Mouse (Mus musculus): ENCODE results near the gene Ovca2. TPM values are rescaled to one million over a fixed set of nuclear protein-coding genes. Genes with fewer than 3 reads are reported as not detected.
A peak's percentile ranks its signal among the peaks of the same experiment; 100 is the strongest.

Ovca2 gene
- total RNA-seq, 2 experiments from 2014 or later, result 10.0 to 10.2 TPM

DNA sequence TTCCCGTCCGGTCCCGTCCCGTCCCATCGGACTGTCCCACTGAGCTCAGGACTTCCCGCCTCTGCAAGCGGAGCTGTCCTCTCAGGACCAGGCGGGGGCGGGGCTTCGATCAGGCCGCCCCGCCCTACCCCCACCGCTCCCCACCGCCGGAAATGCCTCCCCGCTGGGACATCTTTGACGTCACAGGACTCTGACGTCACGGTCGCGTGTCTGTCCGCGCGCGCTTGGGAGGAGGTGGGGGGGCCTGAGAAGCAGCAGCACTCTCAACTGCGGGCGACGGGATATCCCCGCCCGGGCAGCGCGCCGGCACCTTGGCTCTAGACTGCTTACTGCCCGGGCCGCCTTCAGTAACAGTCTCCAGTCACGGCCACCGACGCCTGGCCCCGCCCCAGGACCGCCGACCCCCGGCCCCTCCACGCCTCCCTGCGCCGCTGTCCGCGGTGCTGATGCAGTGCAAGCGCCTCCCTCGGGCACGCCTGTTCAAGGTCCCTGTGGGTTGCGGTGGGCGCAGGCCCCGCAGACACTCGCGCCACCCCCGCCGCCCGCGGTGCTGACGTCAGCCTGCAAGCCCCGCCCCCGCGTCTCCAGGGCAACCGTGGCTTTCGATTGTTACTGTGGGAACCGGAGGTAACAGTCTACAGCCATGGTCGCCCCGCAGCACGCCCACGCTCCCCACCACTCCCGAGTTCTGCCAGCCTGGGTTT lies 5.4 kb downstream of the Ovca2 start:
- intact Hi-C loops (cut with DNase I), result no loop called here
- DNase-seq (ENCODE audit: low spot score in 2 of 2), result peak; percentile 96 to 97

DNA sequence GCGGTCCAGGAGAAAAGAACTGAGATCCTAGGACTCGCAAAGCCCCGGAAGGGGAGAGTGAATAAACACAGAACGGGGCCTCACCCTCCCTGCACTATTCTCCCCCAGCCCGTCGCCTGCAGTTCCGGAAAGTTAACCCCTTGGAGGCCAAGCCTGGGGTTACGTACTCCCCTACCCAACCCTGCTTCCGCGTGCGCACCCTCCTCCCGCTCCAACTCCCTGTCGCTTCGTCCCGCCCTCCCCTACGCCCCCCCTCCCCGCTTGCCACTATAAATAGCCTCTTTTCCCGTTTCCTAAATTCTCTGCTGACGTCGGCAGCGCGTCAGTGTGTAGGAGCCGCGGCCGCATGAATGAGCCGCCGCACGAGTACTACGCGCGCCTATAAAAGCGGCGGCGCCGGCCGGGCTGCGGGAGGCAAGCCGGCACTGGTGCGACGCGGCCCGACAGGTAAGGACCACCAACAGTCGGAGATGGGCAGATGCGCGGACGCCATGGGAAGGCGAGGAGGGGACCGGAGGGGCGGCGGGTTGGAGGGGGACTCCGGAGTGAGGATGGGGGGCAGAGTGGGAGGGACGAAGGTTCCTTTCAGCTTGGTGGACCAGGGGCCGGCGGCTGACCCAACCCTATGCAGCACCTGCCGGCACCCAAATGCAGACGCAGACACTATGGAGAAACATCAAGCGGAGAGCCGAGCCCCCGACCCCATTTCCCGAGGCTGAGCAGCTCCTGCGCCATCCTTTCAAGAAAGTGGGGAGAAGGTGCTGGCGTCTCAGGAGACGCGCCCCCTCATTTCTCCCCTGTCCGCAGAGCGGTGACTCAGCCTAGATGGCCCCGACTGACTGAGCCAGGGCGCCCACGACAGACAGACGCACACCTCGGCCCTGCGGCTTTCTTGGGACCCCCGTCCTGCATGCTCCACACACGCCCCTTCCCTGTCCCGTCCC lies 6.2 kb downstream of the Ovca2 start:
- DNase-seq (ENCODE audit: low spot score in 2 of 2), result peak; percentile 81 to 83
- intact Hi-C loops (cut with DNase I), result no loop called here

DNA sequence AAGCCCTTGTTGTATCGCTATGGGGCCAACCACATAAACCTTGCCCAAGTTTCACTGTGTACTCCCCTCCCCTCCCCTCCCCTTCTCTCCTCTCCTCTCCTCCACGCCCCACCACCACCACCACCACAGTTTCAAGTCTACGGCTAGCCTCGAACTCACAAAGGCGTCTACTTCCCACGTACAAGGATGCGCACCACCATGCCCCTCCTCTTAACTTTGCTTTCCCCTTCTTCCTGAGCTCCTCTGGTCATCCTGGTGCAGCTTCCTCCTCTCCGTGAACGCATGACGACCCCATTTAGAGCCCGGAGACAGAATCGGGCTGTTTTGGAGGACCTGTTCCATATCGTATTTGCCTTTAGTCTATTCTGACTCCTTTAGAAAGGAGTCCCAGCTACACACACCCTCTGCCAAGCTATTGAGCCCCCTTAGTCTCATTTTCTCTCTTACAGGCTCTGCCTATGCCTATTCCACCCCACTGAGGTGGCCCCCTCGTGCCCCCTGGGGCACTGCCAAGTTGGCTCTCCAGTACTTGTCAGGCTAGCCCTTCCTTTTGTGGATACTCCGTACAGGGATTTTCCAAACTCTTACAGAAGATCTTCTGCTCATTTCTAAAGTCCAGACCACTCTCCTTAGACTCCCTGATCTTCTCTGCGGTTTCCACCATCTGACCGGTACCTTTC lies 7.3 kb downstream of the Ovca2 start:
- no peak for DNase-seq (ENCODE audit: low spot score in 2 of 2)
- intact Hi-C loops (cut with DNase I), result loop anchor here (2.0 kb wide), 1 partner anchor 191 kb away; no protein-coding TSS in a partner anchor

DNA sequence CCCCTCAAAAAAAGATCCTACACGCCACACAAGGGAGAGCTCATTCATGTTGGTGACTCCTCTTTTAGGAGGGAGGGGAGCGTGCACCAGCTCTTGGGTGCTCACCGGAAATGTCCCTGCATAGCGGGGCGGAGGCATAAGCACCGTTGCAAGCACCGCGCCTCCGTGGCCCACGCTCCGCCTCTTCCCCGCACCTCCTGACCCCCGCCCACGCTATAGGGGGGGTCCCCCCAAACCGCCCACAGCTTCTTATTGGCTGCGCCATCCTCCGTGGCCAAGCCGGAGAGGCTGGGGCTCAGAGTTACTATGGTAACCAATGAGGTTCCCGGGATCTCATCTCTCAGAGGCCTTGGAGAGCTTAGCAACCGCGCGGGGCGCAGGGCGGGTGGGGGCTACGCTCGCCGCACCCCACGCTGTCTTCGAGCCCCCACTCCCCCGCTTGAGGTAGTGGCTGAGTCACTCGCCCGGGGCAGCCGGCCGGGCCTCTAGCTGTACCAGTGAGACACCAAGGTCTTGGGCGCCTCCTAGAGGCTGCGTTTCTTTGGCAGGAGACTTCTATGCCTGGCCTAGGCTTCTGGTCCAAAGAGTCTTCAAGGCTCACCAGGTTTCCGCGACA lies 8.4 kb downstream of the Ovca2 start:
- DNase-seq (ENCODE audit: low spot score in 2 of 2), result peak; percentile 92 to 94
- intact Hi-C loops (cut with DNase I), result loop anchor here (1.0 to 2.0 kb wide), 2 partner anchors 189 to 224 kb away; no protein-coding TSS in a partner anchor

DNA sequence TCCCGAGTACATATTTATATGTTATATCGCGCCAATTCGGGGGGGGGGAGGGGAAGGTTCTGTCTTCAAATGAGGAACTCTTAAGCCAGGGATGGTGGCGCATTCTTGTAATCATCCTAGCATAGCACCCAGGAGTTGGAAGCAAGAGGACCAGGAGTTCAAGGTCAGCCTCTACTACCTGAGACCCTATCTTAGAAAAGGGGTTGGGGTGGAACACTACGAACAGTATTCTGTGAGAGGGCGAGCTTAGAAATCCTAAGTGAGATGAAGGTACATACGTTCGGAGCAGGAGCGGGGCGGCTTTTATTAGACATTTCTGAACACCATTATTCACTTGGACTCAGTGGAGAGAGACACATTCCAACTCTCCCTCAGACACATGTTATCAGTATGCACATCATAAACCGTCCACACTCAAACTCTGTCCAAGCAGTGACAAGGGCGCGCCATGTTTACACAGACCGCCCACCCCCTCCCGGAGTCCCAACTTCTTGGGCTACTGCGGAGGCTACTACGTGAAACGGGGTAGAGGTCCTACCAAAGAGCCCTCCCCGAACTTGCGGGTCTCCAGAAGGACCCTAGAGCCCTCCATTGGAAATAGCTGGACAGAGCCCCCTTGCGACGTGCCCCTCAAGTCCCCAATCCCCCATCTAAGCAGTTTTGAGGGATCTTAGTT lies 9.1 kb downstream of the Ovca2 start, which contains the start of gene Hic1:
TSS of gene Hic1 (minus strand) at position 115 of the 676 bp plus-strand sequence.
- intact Hi-C loops (cut with DNase I), result loop anchor here (1.0 to 2.0 kb wide), 2 partner anchors 189 to 223 kb away; no protein-coding TSS in a partner anchor
- no peak for DNase-seq (ENCODE audit: low spot score in 2 of 2)

DNA sequence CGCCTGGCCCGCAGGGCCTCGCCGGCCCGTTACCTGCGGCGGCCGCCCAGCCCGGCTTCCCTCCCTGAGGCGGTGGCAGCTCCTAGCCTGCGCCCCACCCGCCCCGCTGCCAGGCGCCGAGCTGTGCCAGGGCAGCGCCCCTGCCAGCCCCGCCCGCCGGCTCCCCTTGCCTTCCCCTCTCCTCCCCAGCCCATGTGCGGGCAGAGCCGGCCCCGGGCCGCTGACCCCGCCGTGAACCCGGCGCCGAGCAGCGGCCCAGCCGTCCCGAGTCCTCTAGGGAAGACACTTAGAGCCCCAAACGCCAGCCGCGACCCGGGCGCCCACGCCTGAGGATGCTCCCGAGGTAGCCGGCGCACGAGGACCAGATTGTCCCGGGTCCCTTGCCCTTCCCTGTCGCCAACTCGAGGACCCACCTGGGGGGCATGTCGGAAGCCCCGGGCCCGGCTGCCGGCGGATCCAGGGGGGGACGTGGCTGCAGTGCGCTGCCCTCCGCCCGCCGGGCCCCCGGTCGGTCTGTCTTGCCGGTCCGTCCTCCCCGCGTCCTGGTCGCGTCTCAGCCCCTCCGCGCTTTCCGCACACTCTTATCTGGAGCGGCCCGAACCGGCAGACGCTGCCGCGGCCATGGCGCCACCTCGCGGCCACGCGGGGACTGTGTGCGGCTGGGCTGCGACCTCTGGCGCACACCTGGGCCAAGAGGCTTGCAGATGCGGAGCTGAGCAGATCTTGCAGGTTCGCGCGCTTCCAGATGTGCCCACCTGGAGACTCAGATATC lies 9.9 kb downstream of the Ovca2 start:
- intact Hi-C loops (cut with DNase I), result no loop called here
- DNase-seq (ENCODE audit: low spot score in 2 of 2), result peak; percentile 81 to 83

DNA sequence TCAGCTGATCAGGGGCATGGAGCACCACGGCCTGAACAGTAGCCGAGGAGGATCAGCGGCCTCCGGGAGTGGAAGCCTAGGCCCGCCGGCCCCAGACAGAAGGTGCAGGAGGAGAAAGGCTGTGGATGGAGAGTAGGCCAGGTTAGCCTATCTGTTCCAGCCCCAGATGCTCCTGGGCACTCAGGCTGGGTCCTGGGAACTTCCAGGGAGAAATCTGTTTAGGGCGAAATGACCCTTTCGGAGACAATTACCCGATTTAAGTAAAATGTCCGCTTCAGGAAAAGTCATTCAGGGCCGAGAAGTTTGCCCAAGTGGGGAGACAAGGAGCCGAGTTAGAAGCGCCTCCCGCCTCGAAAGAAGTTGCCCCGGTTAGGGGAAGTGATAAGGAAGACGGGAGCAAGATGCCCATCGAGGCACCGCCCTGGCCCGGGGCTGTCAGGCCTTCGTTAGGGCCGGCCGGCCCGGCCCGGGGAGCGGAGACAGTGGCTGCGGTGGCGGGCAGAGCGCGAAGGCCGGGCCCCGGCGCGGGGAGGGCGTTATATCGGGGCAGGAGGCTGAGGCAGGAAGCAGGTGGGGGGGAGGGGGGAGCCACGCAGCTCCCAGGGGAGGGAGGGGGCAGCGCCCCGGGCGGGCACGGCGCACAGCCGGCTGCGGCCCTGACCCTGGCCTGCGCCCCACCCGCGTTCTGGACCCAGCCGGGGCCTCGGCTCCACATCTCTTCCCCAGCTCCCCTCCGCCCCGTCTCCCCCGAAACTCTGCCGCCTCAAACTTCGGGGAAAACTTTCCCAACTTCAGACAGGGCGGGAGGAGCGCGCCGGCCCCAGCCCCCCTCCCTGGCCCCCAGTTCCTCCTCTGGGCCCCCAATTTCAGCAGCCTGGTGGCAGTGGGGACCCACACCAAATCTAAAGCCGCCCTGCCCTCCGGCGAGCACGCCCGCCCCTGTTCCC lies 10.7 kb downstream of the Ovca2 start:
- intact Hi-C loops (cut with DNase I), result no loop called here
- no peak for DNase-seq (ENCODE audit: low spot score in 2 of 2)

DNA sequence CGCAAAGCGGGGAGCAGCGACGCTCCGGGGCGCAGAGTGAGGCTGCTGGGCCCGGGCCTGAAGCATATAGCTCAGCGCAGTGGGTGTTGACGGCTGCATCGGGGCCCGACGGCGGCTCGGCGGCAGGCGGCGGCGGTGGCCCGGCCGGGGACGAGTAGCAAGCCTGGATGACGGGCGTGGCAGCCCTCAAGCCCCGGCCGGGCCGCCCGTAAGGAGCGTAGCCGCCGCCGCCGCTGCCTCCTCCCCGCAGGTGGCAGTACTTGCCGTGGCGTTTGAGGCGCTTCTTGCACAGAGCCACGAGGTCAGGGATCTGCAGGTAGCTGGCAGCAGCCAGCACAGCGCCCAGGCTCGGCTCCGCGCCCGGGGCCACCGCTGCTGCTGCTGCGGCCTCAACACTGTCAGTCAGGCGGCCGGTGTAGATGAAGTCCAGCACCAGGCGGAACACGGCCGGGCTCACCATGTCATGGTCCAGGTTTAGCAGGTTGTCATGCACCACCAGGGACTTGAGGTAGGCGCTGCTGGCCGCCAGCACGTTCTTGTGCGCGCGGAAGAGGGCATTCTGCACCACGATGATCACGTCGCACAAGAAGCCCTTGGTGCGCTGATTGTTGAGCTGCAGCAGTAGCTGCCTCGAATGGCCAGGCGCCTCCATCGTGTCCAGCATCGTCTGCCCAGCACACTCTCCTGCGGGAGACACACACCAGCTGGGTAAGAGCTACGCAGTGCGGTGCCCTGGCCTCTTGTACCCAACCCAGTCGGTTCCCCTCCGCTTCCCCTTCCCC lies 11.6 kb downstream of the Ovca2 start:
- intact Hi-C loops (cut with DNase I), result no loop called here
- DNase-seq (ENCODE audit: low spot score in 2 of 2), result peak in 1 of 2 experiments; percentile 16

DNA sequence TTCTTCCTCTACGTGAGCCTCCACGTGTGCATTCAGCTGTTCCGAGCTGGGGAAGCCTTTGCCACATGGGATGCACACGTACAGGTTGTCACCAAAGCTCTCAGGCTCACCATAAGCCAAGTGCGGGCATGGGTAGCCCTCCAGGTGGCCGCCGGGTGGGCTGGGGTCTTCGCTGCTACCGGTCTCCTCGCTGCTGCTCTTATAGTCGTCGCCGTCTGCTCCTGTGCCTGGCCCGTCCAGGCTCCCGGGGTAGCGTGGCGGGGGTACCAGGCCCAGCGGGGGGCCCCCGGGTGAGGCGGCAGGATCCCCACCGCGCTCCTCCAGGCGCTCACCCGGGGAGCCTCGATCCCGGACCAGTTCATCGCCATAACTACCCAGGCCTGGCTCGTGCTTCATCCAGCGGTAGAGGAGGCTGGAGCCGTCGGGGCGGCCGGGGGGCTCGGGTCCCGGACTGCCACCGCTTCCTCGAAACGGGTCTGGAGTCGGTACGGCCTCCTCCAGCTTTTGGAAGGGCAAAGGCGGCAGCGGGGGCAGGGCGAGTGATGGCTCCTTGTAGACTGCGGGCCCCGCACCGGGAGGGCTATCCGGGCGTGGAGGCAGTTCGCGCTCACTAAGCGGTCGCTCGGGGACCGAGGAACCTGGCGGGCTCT lies 12.3 kb downstream of the Ovca2 start:
- DNase-seq (ENCODE audit: low spot score in 2 of 2), result no peak
- intact Hi-C loops (cut with DNase I), result no loop called here

DNA sequence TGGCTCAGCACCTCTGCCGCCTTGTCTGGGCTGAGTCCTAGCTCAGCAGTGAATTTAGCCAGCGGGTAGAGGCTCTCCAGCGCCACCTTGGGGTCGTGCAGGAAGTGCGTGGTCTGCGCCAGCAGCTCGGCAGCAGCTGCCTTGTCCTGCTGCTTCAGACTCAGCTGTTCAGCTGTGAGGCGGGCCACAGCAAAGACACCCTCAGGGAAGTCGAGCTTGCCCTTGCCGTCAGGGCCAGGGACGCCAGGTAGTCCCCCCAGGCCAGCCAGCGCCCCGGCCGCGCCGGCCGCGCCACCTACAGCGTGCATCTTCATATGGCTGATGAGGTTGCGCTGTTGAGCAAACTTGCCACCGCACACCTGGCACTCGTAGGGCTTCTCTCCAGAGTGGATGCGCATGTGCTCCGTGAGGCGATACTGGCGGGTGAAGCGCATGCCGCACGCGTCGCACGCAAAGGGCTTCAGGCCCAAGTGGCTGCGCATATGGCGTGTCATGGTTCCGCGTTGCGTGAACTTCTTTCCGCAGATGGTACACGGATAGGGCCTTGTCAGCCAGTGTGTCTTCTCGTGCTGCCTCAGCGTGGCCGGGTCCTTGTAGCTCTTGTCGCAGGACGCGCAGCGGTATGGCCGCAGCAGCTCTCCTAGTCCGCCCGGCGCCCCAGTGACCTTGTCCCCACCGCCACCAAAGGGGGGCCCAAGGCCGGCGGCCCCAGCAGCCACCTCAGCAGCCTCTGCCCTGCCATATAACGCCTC lies 13.0 kb downstream of the Ovca2 start:
- peak; percentile 67 to 81 for DNase-seq (ENCODE audit: low spot score in 2 of 2)
- intact Hi-C loops (cut with DNase I), result no loop called here

DNA sequence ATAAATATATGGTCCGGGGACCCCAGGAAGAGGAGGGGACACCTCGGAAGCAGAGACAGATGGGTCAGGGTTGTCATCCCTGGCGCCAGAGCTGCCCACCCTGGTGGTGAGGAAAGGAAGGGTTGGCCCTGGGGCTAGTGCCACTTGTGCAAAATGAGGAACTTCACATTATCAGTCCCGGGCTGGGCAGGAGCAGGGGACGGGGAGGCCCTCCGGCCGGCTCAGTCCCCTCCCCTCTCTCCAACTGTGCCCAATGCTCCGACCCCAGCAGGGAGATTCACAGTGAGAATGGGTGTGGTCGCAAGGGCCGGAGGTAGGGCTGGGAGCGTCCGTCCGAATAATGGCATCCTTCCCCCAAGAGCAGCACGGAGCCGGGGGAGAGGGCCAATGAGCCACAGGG lies 13.9 kb downstream of the Ovca2 start:
- DNase-seq (ENCODE audit: low spot score in 2 of 2), result no peak
- intact Hi-C loops (cut with DNase I), result no loop called here

DNA sequence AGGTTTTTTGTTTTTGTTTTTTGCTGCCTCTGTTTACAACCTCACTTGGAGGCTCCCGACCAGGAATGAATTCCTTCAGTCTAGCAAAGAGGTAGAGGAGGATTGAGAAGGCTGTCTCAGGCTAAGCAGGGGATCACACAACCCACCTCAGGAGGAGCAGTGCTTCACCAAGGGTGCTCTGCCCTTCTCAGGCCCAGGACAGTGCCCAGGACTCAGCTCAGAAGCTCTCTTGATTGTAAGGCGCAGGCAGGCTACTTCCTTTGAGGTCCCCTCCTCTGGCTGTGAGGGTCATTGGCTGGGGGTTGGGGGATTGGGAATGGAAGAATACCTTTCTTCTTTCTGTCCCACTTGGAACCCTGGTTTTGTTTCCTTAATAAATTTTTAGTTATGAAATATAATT lies 14.6 kb downstream of the Ovca2 start:
- no peak for DNase-seq (ENCODE audit: low spot score in 2 of 2)
- intact Hi-C loops (cut with DNase I), result no loop called here

DNA sequence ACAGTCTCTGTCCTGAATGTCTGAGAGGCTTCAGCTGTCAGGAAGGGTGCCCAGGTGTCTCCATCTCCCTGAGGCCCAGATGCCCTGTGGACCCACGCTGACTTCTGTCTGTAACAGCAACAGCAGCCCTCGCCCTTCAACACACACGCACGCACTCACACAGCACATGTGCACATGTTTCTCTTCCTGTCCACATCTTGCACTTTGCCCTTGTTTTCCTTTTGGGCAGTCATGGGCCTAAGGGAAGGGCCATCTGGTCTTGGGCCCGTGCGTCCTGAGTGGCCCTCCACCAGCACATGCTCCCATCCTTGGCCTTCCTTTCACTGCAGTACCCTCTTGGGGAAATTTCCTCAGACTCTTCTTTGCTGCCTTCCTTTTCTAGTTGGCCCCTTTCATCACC lies 15.3 kb downstream of the Ovca2 start:
- DNase-seq (ENCODE audit: low spot score in 2 of 2), result no peak
- intact Hi-C loops (cut with DNase I), result no loop called here

DNA sequence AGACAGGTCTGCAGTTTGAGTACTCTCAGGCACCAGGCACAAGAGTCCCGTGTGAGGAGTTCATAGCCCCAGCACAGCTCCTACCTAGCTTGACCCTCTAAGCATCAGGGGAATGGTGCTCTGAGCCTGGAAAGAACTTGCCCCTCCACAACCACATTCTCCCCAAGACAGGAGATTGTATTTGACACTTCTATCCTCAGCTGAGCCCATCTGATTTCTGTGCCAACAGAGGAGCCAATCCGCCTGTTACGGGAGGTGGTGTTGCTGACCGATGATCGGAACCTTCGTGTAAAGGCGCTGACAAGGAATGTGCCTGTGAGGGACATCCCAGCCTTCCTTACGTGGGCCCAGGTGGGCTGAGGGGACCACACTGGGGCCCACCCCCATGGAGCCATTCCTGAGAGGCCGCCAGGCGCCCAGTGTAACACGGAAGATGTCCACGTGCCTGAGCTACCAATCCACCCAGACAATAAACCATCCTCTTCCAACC lies 16.0 kb downstream of the Ovca2 start:
- DNase-seq (ENCODE audit: low spot score in 2 of 2), result no peak
- intact Hi-C loops (cut with DNase I), result no loop called here

DNA sequence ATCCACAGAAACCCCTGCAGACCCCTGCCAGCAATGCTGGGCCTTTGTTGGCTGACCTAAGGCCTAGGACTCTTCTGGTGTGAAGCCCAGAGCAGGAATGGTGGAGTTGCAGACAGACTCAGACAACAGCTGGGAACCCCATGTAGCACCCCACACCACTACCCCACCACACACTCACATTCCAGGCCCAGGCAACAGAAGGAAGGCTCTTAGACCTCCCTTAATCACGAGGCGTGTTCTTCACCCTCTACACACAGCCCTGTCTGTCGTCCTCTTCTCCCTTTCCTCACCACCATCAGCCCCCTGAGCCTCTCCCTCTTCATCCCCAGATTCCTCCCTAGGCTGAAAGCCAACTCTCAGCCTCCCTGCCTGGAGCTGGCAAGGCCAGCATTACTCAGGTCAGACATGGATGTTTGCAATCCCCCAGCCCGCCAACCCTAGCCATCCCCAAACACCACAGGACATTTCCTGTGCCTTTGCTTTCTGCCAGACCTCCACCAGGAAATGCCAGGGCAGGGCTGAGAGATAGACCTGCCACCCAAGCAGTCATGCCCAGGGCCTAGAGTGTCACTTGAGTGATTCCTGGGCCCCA lies 17.1 kb downstream of the Ovca2 start:
- intact Hi-C loops (cut with DNase I), result no loop called here
- DNase-seq (ENCODE audit: low spot score in 2 of 2), result no peak
